Mouse (Mus musculus): ENCODE results near the gene Ybx2. TPM values are rescaled to one million over a fixed set of nuclear protein-coding genes. Genes with fewer than 3 reads are reported as not detected.
"Not testable (repeated sequence)": the region's sequence is repeated elsewhere in the genome, so short reads cannot be mapped to it uniquely, and the experiment has no call there.

Ybx2 gene
- total RNA-seq, 2 experiments from 2014 or later: 8.7 to 9.2 TPM

GRCm38 (mm10) chr11:69934169-69934568 is 1.4 kb upstream of the Ybx2 start:
- DNase-seq (ENCODE audit: low spot score in 2 of 2): peak; percentile 73 to 88

- no peak for DNase-seq (ENCODE audit: low spot score in 2 of 2)
These were observed 915 bp upstream of the Ybx2 start for GRCm38 (mm10) chr11:69934681-69935080.

GRCm38 (mm10) chr11:69936156-69936555 is 560 bp downstream of the Ybx2 start:
- no peak for DNase-seq (ENCODE audit: low spot score in 2 of 2)

- no peak for DNase-seq (ENCODE audit: low spot score in 2 of 2)
These were observed 1.2 kb downstream of the Ybx2 start for GRCm38 (mm10) chr11:69936714-69937347.

GRCm38 (mm10) chr11:69937385-69937784 is 1.8 kb downstream of the Ybx2 start:
- no peak for DNase-seq (ENCODE audit: low spot score in 2 of 2)

GRCm38 (mm10) chr11:69937834-69938233 is 2.2 kb downstream of the Ybx2 start:
- no peak for DNase-seq (ENCODE audit: low spot score in 2 of 2)

GRCm38 (mm10) chr11:69938401-69938979 is 2.9 kb downstream of the Ybx2 start:
- DNase-seq (ENCODE audit: low spot score in 2 of 2): no peak

GRCm38 (mm10) chr11:69939181-69939580 is 3.6 kb downstream of the Ybx2 start:
- no peak for DNase-seq (ENCODE audit: low spot score in 2 of 2)

- no peak for DNase-seq (ENCODE audit: low spot score in 2 of 2)
These were observed 4.1 kb downstream of the Ybx2 start for GRCm38 (mm10) chr11:69939731-69940130.

- no peak for DNase-seq (ENCODE audit: low spot score in 2 of 2)
These were observed 5.4 kb downstream of the Ybx2 start for GRCm38 (mm10) chr11:69940962-69941361.

- no peak for DNase-seq (ENCODE audit: low spot score in 2 of 2)
These were observed 9.6 kb downstream of the Ybx2 start for GRCm38 (mm10) chr11:69945216-69945615.

- no peak for DNase-seq (ENCODE audit: low spot score in 2 of 2)
These were observed 10.6 kb downstream of the Ybx2 start for GRCm38 (mm10) chr11:69945997-69946891.

GRCm38 (mm10) chr11:69947337-69948065 is 11.9 kb downstream of the Ybx2 start:
- DNase-seq (ENCODE audit: low spot score in 2 of 2): no peak

GRCm38 (mm10) chr11:69948066-69948762 is 12.6 kb downstream of the Ybx2 start, which contains the start of gene Slc2a4:
Gene Slc2a4, minus strand, starts transcription at chr11:69948188.
- DNase-seq (ENCODE audit: low spot score in 2 of 2): peak in 1 of 2 experiments; percentile 38

- peak; percentile 34 to 80 for DNase-seq (ENCODE audit: low spot score in 2 of 2)
These were observed 13.2 kb downstream of the Ybx2 start for GRCm38 (mm10) chr11:69948763-69949150.

- DNase-seq (ENCODE audit: low spot score in 2 of 2): no peak
These were observed 15.3 kb downstream of the Ybx2 start for GRCm38 (mm10) chr11:69950807-69951459.

GRCm38 (mm10) chr11:69952274-69952673 is 16.7 kb downstream of the Ybx2 start:
- DNase-seq (ENCODE audit: low spot score in 2 of 2): no peak

- no peak for DNase-seq (ENCODE audit: low spot score in 2 of 2)
These were observed 17.8 kb downstream of the Ybx2 start for GRCm38 (mm10) chr11:69953267-69953915.

- not testable (repeated sequence) for DNase-seq (ENCODE audit: low spot score in 2 of 2)
These were observed 20.0 kb downstream of the Ybx2 start for GRCm38 (mm10) chr11:69955618-69956017.

GRCm38 (mm10) chr11:69956218-69956617 is 20.6 kb downstream of the Ybx2 start:
- DNase-seq (ENCODE audit: low spot score in 2 of 2): no peak

All from layer of hippocampus, adult 18-20 months (tissue).